Mouse (Mus musculus): ENCODE data around the gene Gm5890.
"Not testable (repeated sequence)": the region's sequence is repeated elsewhere in the genome, so short reads cannot be mapped to it uniquely, and the experiment has no call there.

Gm5890 gene

GRCm38 (mm10) chr7:20262734-20263133 lies at the start of gene Gm5890:
Gene Gm5890 (minus strand): TSS chr7:20262834.
- DNase-seq (ENCODE audit: low spot score), result not testable (repeated sequence)

GRCm38 (mm10) chr7:20233728-20234127 lies 28.9 kb downstream of the Gm5890 start, which contains the start of gene Gm4498:
Gene Gm4498 (minus strand): TSS chr7:20233828.
- not testable (repeated sequence) for DNase-seq (ENCODE audit: low spot score)

Data from lung, postnatal 25 days (tissue).